Mouse (Mus musculus) layer of hippocampus, adult 2 months (tissue): ENCODE measurements around the gene Plpp7. TPM values are rescaled to one million over a fixed set of nuclear protein-coding genes. Genes with fewer than 3 reads are reported as not detected.
A peak's percentile ranks its signal among the peaks of the same experiment; 100 is the strongest.

Experiments
- DNase-seq, 2 experiments: peaks; one replicate each; pipeline ENCODE4 v3.0.0; 2022; ENCODE audit warnings: low spot score in 2 of 2
- H3K27ac ChIP-seq: fragments of 200-600 bp; 2 replicates; pipeline ENCODE4 v1.8.1; 2022
- H3K4me3 ChIP-seq: fragments of 200-600 bp; 2 replicates; pipeline ENCODE4 v1.8.1; 2022; ENCODE audit warnings: mild to moderate bottlenecking
- CTCF ChIP-seq: fragments of 200-600 bp; conservative IDR thresholded peaks from 2 replicates; pipeline ENCODE4 v1.8.1; 2022; ENCODE audit warnings: antibody characterized with exemption, mild to moderate bottlenecking, moderate library complexity
- total RNA-seq, 2 experiments: library from RNA; stranded (reverse); gene quantifications; 2 replicates each; pipeline ENCODE4 v1.2.3; 2021

Plpp7 gene
- total RNA-seq, 2 experiments from 2014 or later, result 20.2 to 21.8 TPM

DNA sequence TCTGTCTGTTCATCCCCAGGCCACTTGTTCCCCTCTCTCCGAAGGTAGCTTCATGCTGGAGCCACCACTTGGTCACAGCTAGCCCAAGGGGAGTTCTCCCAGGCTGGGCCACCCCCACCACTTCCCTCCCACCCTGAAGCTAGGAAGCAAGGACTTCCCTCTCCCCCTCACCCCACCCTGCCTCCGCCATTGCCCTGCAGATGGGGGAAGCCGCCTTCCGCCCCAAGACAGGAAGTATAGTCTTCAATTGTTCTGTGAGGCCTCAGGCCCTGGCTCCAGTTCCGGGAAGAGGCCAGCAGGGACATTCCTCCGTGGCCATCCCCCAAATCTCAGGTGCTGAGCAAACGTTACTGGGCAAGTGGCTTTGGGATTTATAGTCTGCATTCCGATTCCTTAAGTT lies 16.8 kb upstream of the Plpp7 start:
- DNase-seq, result no peak
- no peak overlapping the region for H3K4me3 ChIP-seq
- TF ChIP-seq CTCF, result no peak
- H3K27ac ChIP-seq, result no peak overlapping the region

GRCm38 (mm10) chr2:32079191-32079725 lies 16.1 kb upstream of the Plpp7 start:
- Histone ChIP-seq H3K27ac (no peak overlapping the region), H3K4me3 (no peak overlapping the region)
- no peak for DNase-seq
- no peak for TF ChIP-seq CTCF

- H3K27ac ChIP-seq, result no peak overlapping the region
- DNase-seq, result no peak
- no peak overlapping the region for H3K4me3 ChIP-seq
- no peak for TF ChIP-seq CTCF
These were observed 14.6 kb upstream of the Plpp7 start for GRCm38 (mm10) chr2:32080681-32081080.

DNA sequence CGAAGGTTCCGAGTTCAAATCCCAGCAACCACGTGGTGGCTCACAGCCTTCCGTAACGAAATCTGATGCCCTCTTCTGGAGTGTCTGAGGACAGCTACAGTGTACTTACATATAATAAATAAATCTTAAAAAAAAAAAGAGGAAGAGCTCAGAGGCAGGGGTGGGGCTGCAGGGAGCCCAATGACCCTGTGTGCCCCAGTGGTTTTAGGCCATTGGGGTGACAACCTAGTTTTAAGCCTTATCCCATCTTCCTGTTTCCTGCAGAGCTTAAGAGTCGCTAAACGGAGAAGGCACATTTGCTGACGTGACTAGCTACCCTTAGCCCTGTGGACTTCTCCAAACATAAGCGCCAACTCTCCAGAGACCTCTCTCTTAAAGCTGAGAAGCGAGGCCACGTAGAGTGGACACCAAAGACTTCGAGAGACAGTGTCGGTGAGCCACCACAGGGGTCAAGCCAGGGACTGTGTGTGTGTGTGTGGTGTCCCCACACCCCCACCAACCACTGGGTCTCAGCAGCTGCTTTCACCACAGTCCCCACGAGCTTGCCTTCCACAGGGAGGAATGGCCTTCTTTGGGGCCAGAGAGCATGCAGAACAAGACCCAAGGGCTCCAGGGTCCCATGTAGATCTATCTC lies 13.9 kb upstream of the Plpp7 start:
- DNase-seq, result no peak
- Histone ChIP-seq H3K27ac (no peak overlapping the region), H3K4me3 (no peak overlapping the region)
- peak; percentile 38 for TF ChIP-seq CTCF

DNA sequence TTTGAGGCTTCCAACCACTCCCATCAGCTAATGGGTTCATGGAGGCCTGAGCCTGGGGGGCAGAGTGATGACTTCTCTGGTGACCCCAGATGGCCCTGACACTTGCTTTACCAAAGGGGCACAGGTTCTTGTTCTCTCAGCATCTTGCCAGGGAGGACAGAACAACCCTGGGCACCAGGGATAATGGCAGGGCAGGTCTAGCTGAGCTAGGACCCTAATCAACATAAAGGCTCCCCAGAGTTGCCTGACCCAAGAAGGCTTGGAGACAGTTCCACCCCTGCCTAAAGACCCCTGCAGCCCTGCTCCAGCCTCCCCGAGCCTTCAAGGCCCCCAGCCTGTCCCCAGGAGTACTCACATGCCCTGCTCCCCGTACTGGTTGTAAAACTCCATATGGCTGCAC lies 13.1 kb upstream of the Plpp7 start:
- no peak for TF ChIP-seq CTCF
- peak overlapping the region; percentile 82 for H3K4me3 ChIP-seq
- DNase-seq, result no peak

GRCm38 (mm10) chr2:32083159-32084011 lies 11.9 kb upstream of the Plpp7 start:
- peak overlapping the region; percentile 82 for H3K4me3 ChIP-seq
- no peak for DNase-seq
- H3K27ac ChIP-seq, result peak overlapping the region; percentile 28; the same call in 1 of the 2 replicates
- peak; percentile 53 for TF ChIP-seq CTCF

More for the DNA sequence above, 13.1 kb upstream of the Plpp7 start:
- H3K27ac ChIP-seq, result no peak overlapping the region

DNA sequence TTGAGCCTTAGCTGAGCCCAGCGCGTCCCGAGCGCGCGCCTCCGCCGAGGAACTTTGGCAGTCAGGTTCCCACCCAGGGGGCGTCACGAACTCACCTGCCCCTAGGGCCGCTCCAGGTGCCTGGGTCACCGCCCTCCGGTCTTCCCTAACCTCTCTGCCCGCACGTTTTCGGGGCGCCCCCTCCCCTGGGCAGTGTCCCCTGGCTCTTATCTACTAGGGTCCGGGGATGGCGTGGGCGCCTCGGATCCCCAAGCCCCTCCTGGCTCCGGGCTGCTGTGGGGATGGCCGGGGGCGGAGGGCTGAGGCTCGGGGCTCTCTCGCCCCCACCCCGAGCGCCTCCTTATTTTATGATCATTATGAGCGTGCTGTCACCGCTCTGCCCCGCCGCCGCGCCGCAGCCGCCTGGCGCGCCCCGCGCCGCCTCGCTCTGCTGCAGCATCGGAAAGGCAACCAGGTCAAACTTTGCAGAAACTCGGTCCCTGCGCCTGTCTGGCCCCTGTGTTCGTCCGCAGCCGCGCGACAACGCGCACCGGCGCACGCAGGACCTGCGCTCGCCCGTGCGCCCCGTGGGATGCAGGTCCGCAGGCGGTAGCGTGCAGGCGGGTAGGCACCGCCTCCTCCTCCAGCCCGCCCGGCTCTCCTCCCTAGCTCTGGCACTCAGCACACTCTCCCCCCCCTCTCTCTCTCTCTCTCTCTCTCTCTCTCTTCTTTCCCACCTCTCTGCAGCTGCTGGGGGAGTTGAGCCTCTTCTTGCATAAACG lies 11.0 kb upstream of the Plpp7 start, which contains the start of gene Fam78a:
Gene Fam78a (minus strand): TSS at position 747 of the 761 bp plus-strand sequence.
- TF ChIP-seq CTCF, result no peak
- peak in 1 of 2 experiments; percentile 25 for DNase-seq
- Histone ChIP-seq H3K27ac (peak within 1 kb of the TSS; percentile 77), H3K4me3 (peak within 1 kb of the TSS; percentile 82)

GRCm38 (mm10) chr2:32084872-32085199 lies 10.5 kb upstream of the Plpp7 start:
- Histone ChIP-seq H3K27ac (no peak overlapping the region), H3K4me3 (peak overlapping the region; percentile 82)
- DNase-seq, result no peak
- no peak for TF ChIP-seq CTCF

GRCm38 (mm10) chr2:32085231-32085630 lies 10.1 kb upstream of the Plpp7 start:
- no peak for DNase-seq
- no peak for TF ChIP-seq CTCF
- H3K4me3 ChIP-seq, result no peak overlapping the region
- no peak overlapping the region for H3K27ac ChIP-seq

GRCm38 (mm10) chr2:32087606-32088005 lies 7.7 kb upstream of the Plpp7 start:
- H3K4me3 ChIP-seq, result no peak overlapping the region
- no peak overlapping the region for H3K27ac ChIP-seq
- DNase-seq, result no peak
- TF ChIP-seq CTCF, result no peak

DNA sequence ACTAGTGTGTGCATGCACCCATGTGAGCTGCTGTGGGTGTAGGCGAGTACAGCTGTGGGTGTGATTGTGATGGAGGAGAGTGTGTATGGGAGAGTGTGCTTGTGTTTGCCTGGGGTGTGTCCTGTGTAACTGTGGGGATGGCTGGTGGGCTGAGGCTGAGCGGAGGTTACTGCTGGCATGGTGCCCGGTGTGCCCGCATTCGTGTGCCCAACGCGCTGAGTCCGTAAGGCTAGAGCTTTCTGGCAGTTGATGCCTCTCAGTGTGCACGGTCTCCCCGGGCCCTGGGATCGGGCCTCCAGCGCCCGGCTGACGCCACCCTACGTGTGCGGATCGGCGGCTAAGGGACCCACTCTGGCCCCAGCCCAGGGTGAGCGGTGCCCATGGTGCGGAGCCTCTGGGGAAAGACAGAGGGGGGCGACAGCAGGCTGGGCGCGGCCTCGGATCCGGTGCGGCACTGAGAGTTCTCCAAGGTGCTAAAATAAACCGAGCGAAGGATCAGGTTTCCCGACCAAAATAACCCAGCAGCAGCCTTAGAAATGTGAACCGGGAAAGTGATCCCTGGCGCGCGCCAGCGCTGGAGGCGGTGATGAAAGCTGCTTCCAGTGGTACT lies 6.9 kb upstream of the Plpp7 start:
- no peak for DNase-seq
- Histone ChIP-seq H3K4me3 (peak overlapping the region; percentile 31; the same call in 1 of the 2 replicates), H3K27ac (peak overlapping the region; percentile 74; the same call in 1 of the 2 replicates)
- no peak for TF ChIP-seq CTCF

DNA sequence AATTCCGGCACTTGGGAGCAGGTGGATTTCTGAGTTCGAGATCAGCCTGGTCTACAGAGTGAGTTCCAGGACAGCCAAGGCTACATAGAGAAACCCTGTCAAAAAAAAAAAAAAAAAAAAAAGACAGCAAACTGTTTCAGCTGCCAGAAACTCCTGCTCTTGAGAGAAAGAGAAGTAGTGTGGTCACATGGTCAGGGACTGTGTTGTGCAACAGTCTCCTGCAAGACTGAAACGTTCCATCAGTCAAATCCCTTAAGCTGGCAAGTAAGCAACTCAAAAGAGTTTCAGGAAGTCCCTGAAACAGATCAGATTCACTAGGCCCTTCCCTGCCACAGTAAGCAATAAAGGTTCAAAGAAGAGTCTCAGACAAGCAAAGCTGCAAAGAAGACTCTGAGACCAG lies 5.7 kb upstream of the Plpp7 start:
- TF ChIP-seq CTCF, result no peak
- H3K4me3 ChIP-seq, result no peak overlapping the region
- no peak overlapping the region for H3K27ac ChIP-seq
- no peak for DNase-seq
